Mouse (Mus musculus) midbrain, postnatal 0 days (tissue): ENCODE data around the gene Prr12. TPM values are rescaled to one million over a fixed set of nuclear protein-coding genes. Genes with fewer than 3 reads are reported as not detected.

ENCODE experiments used
- ATAC-seq: fragments of 200-750 bp; cut with Nextera tagmentation; 2 replicates; pipeline ENCODE4 v1.8.0; 2017; ENCODE audit warnings: moderate number of reproducible peaks, mild to moderate bottlenecking, moderate TSS enrichment, moderate library complexity; ENCODE audit not compliant: low FRiP score
- DNase-seq: peaks from one replicate; pipeline ENCODE4 v3.0.0-alpha.2; 2015; ENCODE audit warnings: low spot score
- H3K27ac ChIP-seq: fragments of 300-500 bp; sonication (generic); 2 replicates; pipeline ENCODE4 v1.5.1; 2014; ENCODE audit warnings: low read depth, mild to moderate bottlenecking, low read length, mixed read lengths
- H3K27me3 ChIP-seq: fragments of 300-500 bp; sonication (generic); 2 replicates; pipeline ENCODE4 v1.6.1; 2014; ENCODE audit warnings: low read length, control low read depth, mixed read lengths; ENCODE audit not compliant: insufficient read depth
- H3K36me3 ChIP-seq: fragments of 300-500 bp; sonication (generic); 2 replicates; pipeline ENCODE4 v1.6.1; 2014; ENCODE audit warnings: low read length, control low read depth, mixed read lengths; ENCODE audit not compliant: insufficient read depth
- H3K4me1 ChIP-seq: fragments of 300-500 bp; sonication (generic); 2 replicates; pipeline ENCODE4 v1.6.1; 2014; ENCODE audit warnings: mild to moderate bottlenecking, control low read depth, antibody characterized with exemption, low read length, mixed read lengths; ENCODE audit not compliant: insufficient read depth
- H3K4me2 ChIP-seq: fragments of 300-500 bp; sonication (generic); 2 replicates; pipeline ENCODE4 v1.6.1; 2014; ENCODE audit warnings: low read depth, mild to moderate bottlenecking, low read length, mixed read lengths; ENCODE audit not compliant: poor library complexity, severe bottlenecking
- H3K4me3 ChIP-seq: fragments of 300-500 bp; sonication (generic); 2 replicates; pipeline ENCODE4 v1.5.1; 2014; ENCODE audit warnings: low read depth, mild to moderate bottlenecking, low read length, moderate library complexity
- H3K9ac ChIP-seq: fragments of 300-500 bp; sonication (generic); replicated peaks from 2 replicates; pipeline ENCODE4 v1.6.1; 2014; ENCODE audit warnings: mild to moderate bottlenecking, low read length, moderate library complexity, mixed read lengths; ENCODE audit not compliant: poor library complexity, severe bottlenecking
- H3K9me3 ChIP-seq: fragments of 300-500 bp; sonication (generic); 2 replicates; pipeline ENCODE4 v1.6.1; 2016; ENCODE audit warnings: low read length, control low read depth
- CTCF ChIP-seq: IDR thresholded peaks from 2 replicates; pipeline ENCODE4 v1.5.1; 2016; ENCODE audit warnings: antibody characterized with exemption, mild to moderate bottlenecking
- WGBS: fragments of 180-500 bp; shearing (Covaris S2); extraction: QIAGEN DNeasy Blood & Tissue Kit; methylation state at CpG from one replicate; pipeline ENCODE4 v1.1.7; 2014; 5-methylcytosine and 5-hydroxymethylcytosine counted together
- polyA plus RNA-seq: library from polyadenylated mRNA; unstranded; fragments of >200 nt; fragmentation: Nextera tagmentation; extraction: Ambion mirVana; gene quantifications from 2 replicates; pipeline ENCODE4 v1.2.1, GENCODE M21; 2015
- total RNA-seq: library from RNA; depleted of rRNA; stranded (reverse); fragments of >200 nt; gene quantifications from 2 replicates; pipeline ENCODE4 v1.2.3, GENCODE M21; 2014

Gene Prr12
- total and polyA plus RNA-seq, 2 experiments from 2014 or later, result 8.8 to 17.9 TPM

DNA sequence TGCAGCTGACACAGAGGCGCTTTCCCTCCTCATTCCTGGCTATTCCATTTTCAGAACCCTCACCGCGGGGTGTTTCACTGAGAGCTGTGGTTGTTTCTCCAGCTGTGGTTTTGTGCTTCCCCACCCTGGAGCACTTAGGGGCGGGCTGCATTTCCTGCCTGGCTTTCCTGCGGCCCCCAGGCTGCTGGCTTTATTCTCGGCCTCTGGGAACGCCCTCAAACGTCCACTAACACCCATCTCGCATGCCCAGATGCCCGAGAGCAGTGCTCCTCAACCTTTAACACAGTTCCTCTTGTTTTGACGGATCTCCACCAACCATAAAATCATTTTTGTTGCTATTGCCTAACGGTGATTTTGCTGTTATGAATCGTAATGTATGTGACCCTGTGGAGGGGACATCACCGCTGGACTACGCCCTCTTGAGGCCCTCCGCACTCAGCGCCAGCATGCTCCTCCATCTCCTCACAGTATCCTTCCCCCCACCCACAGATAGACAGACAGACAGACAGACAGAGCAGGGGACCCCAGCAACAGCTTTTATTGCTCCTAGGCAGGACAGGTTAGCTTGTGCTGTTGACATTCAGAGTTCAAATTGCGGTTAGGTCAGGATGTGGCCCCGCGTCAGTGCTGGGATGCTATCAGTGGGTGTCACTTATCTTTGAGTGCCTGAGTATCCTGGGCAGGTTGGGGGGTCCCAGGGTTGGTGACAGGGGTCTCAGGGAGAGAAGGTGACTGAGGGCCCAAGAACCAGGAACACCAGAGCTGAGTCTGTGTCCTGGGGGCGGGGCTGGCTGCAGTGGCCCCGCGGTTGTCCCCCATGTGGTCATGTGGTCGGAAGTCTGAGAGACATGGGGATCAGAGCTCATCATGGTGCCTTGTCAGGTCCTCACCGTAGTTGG, 30.0 kb upstream of the Prr12 start:
- ATAC-seq (no peak), DNase-seq (peak; percentile 4)
- 71% methylated on average over 25 of the region's 25 CpGs for WGBS
- Histone ChIP-seq H3K4me1 (no peaks in the 10 kb centered on the region), H3K36me3 (no peaks in the 10 kb centered on the region), H3K4me2 (no peak overlapping the region), H3K9ac (no peak overlapping the region), H3K9me3 (no peaks in the 10 kb centered on the region), H3K27me3 (no peaks in the 10 kb centered on the region), H3K4me3 (no peak overlapping the region), H3K27ac (no peak overlapping the region)
- TF ChIP-seq CTCF, result 0 out of 2 replicates have a peak, but pooled peaks have one; percentile 10

DNA sequence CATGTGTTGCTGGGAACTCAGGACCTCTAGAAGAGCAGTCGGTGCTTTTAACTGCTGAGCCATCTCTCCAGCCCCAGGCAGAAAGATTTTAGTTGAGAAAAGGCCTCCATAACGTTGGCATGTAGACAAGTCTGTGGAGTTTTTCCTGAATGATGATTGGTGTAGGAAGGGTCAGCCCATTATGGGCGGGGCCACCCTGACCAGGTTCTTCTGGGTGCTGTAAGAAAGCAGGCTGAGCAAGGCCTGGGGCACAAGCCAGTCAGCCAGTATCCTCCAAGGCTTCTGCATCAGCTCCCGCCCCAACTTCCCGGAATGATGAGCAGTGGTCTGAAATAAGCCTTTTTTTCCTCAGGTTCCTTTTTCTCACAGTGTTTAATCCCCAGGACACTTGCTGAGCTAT, 28.3 kb upstream of the Prr12 start:
- H3K4me1 ChIP-seq, result no peaks in the 10 kb centered on the region
- no peak for TF ChIP-seq CTCF
- H3K4me3 ChIP-seq, result no peak overlapping the region
- no peaks in the 10 kb centered on the region for H3K27me3 ChIP-seq
- H3K9ac ChIP-seq, result no peak overlapping the region
- no peak overlapping the region for H3K4me2 ChIP-seq
- peaks cover 11% of the 10 kb centered on the region for H3K36me3 ChIP-seq
- DNase-seq (no peak), ATAC-seq (no peak)
- 44% methylated on average over 5 of the region's 5 CpGs for WGBS
- H3K9me3 ChIP-seq, result no peaks in the 10 kb centered on the region
- no peak overlapping the region for H3K27ac ChIP-seq

DNA sequence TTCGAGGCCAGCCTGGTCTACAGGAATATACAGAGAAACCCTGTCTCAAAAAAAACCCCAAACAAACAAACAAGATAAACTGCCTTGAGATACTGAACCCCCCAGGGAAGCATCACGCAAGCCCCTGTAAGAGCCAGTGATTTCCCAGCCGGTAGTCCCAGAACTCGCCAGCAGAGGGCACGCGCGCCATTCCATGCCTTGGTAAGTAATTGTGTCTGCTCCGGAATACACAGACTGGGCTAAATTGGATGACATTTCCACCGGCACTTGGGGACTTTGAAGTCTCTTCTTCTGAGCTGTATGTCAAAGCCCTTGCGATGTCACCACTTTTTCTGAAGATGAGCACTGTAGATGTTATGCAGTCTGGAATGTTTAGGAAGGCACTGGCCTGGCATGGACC, 27.2 kb upstream of the Prr12 start:
- peaks cover 18% of the 10 kb centered on the region for H3K36me3 ChIP-seq
- no peak overlapping the region for H3K4me2 ChIP-seq
- H3K9ac ChIP-seq, result no peak overlapping the region
- DNase-seq (peak; percentile 94), ATAC-seq (peak; percentile 28; the same call in 1 of the 2 replicates)
- no peak overlapping the region for H3K4me3 ChIP-seq
- TF ChIP-seq CTCF, result peak; percentile 96
- no peaks in the 10 kb centered on the region for H3K27me3 ChIP-seq
- WGBS, result under 1% methylated on average over 10 of the region's 10 CpGs
- H3K27ac ChIP-seq, result no peak overlapping the region
- no peaks in the 10 kb centered on the region for H3K4me1 ChIP-seq
- H3K9me3 ChIP-seq, result no peaks in the 10 kb centered on the region

DNA sequence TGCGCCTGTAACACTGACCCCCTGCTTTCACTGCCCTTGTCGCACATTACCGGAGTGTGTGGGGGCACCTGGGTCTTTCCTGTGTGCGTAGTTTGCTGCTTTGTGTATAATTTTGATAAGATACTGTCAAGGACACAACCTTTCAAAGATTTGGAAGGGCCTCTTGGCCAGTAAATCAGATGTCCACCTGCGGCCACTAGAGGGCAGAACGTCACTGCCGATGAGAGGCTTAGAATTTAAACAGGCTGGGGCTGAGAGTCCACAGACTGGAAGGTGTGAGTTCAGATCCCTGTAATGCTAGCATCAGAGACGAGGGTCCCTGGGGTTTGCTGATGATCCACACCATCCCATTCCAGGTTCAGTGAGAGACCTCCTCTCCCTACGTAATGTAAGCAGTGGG, 25.8 kb upstream of the Prr12 start:
- Histone ChIP-seq H3K4me3 (no peak overlapping the region), H3K9ac (no peak overlapping the region), H3K4me2 (no peak overlapping the region), H3K27me3 (no peaks in the 10 kb centered on the region), H3K4me1 (no peaks in the 10 kb centered on the region), H3K36me3 (peaks cover 31% of the 10 kb centered on the region), H3K27ac (no peak overlapping the region), H3K9me3 (no peaks in the 10 kb centered on the region)
- WGBS, result 38% methylated on average over 9 of the region's 9 CpGs
- DNase-seq, result peak; percentile 75
- peak; percentile 87 for TF ChIP-seq CTCF
- ATAC-seq, result no peak

DNA sequence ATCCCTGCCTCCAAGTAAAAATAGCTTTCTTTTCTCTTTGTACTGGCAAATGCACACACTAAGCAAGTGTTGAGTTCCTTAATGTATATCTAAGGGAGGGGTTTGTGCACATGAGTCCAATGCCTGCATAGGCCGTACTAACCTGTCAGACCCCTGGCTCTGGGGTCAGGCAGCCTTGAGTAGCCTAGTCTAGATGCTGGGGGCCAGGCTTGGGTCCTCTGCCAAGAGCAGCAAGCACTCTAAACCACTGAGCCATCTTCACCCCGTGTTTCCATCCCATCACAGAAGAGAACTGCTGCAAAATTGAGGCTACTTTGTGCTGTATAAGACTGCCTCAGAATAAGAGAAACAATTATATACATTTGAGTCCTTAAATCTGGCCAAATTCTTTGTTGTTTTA, 25.1 kb upstream of the Prr12 start:
- DNase-seq (no peak), ATAC-seq (no peak)
- H3K27me3 ChIP-seq, result no peaks in the 10 kb centered on the region
- H3K36me3 ChIP-seq, result peaks cover 33% of the 10 kb centered on the region
- H3K4me3 ChIP-seq, result no peak overlapping the region
- TF ChIP-seq CTCF, result no peak
- no peak overlapping the region for H3K9ac ChIP-seq
- H3K4me2 ChIP-seq, result no peak overlapping the region
- no peaks in the 10 kb centered on the region for H3K9me3 ChIP-seq
- WGBS, result 96% methylated on average over 2 of the region's 2 CpGs
- no peaks in the 10 kb centered on the region for H3K4me1 ChIP-seq
- no peak overlapping the region for H3K27ac ChIP-seq

DNA sequence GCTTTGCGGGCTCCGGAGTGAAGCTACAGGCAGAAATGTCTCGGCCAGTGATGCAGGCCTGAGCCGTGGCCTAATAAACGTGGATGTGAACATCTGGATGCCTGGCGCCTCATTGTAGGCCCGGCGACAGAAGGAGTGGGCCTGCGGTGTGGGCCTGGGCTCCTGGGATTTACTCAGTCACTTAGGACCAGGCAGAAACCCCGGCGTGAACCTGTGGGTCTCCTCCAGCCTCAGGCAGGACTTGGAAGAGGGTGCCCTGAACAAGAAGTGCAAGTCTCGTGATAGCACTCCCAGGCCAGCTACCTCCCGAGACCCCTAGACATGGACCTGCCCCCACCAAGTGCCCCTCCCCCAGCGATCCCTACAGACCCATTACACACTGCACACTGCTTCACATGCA, 24.6 kb upstream of the Prr12 start:
- WGBS, result 90% methylated on average over 14 of the region's 14 CpGs
- ATAC-seq, result no peak
- H3K9me3 ChIP-seq, result no peaks in the 10 kb centered on the region
- no peak overlapping the region for H3K4me3 ChIP-seq
- no peak for TF ChIP-seq CTCF
- peaks cover 33% of the 10 kb centered on the region for H3K36me3 ChIP-seq
- no peak overlapping the region for H3K4me2 ChIP-seq
- H3K4me1 ChIP-seq, result no peaks in the 10 kb centered on the region
- no peaks in the 10 kb centered on the region for H3K27me3 ChIP-seq
- H3K27ac ChIP-seq, result no peak overlapping the region
- no peak overlapping the region for H3K9ac ChIP-seq
- DNase-seq, result no peak
